Mouse (Mus musculus): ENCODE results near the gene Nexn. TPM values are rescaled to one million over a fixed set of nuclear protein-coding genes. Genes with fewer than 3 reads are reported as not detected.

The Nexn gene
- total RNA-seq, 4 experiments from 2014 or later: 6.5 to 9.8 (median 7.7) TPM

DNA sequence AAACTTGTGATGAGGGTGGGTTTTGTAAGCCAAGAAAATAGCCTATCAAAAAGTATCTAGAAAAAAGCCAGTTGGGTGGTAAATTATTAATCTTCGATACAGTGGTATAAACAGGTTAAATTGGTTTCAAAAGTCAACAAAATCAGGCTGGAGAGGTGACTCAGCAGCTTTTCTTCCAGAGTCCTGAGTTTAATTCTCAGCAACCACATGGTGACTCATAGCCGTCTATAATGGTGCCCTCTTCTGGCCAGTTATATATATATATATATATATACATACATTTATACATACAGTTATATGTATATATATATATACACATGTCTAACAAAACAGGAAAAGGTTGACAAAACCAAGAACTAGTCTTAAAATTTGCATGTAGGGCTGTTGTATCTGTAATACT, 27.3 kb downstream of the Nexn start:
- DNase-seq (ENCODE audit: low spot score in 2 of 2): no peak

DNA sequence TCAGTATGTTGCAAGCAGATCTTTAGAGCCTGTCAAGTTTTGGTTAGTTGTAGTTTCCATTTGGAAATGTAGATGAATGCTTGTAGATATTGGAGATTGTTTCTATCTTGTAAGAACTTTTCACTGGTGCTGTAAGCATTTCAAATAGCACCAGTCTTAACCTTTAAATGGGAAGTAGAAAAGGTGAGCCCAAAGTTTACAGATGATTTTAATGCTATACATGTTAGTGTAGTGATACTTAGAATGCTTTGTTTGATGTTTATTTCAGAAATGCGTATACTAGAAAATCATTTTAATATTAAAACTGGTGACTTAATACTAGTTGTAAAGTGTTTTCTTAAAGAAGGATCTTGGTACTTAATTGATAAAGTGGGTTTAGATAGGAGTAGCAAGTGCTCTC, 30.3 kb downstream of the Nexn start:
- no peak for DNase-seq (ENCODE audit: low spot score in 2 of 2)

- no peak for DNase-seq (ENCODE audit: low spot score in 2 of 2)
Observed at GRCm38 (mm10) chr3:152235238-152235637, 30.9 kb downstream of the Nexn start.

DNA sequence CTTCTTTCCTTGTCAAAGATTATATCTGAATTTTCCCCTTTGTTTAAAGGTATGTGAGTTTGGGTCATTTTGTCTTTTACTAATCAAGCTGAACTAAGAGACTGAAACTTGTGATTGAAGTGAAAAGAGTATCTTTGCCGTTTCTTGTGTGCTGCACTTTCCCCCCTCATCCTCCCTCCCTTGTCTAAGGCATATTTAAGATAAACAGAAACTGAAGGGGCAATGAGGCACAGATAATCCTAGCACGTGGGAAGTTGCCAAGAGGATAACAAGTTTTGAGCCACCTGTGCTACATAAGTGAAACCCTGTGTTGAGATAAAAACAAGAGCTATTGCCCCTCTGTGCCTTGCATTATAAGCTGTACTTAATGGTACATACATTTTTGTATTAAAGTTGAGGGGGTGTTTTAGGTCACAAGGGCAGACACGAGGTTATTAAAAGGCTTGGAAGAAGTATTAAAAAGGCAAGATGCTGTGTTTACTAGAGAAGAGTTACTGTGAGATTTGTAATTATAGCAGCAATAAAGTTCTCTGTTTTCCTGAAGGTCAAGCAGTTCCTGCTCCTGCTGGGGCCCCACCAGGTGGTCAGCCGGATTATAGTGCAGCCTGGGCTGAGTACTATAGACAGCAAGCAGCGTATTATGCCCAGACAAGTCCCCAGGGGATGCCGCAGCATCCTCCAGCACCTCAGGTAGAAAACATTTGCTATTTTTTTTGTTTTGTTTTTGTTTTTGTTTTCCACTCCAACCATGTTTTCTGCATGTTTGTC, 34.6 kb downstream of the Nexn start:
- no peak for DNase-seq (ENCODE audit: low spot score in 2 of 2)

DNA sequence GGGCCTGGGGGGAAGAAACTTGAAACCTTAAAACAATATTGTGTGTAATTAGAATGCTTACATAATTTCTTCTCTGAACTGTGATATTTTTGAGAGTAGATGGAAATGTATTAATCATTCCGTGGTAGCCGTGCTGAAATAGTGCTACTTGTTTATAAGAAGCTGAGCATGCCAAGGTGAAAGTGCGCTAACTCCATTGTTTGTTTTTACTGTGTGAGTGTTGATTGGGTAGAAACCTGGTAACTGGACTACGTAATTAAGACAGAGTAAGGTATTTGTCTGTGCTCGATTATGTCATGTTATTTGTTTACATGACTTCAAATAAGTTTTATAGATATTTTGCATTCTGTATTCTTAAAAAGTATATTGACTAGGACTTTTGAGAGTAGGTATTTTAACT, 36.9 kb downstream of the Nexn start:
- no peak for DNase-seq (ENCODE audit: low spot score in 2 of 2)

- no peak for DNase-seq (ENCODE audit: low spot score in 2 of 2)
Observed at GRCm38 (mm10) chr3:152228843-152229242, 37.3 kb downstream of the Nexn start.

- no peak for DNase-seq (ENCODE audit: low spot score in 2 of 2)
Observed at GRCm38 (mm10) chr3:152225906-152226305, 40.2 kb downstream of the Nexn start.

DNA sequence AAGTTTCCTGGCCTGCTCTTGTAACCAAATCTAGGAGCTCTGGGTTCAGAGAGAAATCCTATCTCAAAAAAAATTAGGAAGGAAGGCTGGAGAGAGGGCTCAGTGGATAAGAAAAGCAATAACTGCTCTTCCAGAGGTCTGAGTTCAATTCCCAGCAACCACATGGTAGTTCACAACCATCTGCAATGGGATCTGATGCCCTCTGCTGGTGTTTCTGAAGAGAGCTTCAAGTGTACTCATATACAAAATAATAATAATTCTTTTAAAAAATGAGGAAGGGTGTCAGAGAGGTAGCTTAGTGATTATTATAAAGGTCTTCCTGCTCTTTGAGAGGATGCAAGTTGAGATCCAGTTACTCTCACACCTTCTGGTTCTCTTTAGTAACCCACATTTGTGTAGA, 41.2 kb downstream of the Nexn start:
- DNase-seq (ENCODE audit: low spot score in 2 of 2): no peak

DNA sequence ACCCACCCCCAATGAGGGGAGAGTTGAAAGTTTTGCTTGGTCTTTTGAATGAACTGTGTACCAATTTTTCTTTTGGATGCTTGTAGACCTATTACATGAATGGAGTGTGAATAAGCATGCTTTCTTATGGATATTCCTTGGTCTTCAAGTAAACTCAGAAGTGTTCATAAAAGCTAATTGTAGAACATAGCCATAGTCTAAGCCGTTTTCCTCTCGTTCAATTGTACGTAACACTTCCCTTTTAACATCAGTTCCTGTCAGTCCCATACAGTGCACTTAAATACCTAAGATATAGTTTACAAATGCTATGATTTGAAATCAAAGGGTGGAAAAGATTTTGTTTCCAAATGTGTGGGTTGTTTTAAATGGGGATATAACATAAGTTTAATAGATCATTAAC, 52.7 kb downstream of the Nexn start:
- no peak for DNase-seq (ENCODE audit: low spot score in 2 of 2)

DNA sequence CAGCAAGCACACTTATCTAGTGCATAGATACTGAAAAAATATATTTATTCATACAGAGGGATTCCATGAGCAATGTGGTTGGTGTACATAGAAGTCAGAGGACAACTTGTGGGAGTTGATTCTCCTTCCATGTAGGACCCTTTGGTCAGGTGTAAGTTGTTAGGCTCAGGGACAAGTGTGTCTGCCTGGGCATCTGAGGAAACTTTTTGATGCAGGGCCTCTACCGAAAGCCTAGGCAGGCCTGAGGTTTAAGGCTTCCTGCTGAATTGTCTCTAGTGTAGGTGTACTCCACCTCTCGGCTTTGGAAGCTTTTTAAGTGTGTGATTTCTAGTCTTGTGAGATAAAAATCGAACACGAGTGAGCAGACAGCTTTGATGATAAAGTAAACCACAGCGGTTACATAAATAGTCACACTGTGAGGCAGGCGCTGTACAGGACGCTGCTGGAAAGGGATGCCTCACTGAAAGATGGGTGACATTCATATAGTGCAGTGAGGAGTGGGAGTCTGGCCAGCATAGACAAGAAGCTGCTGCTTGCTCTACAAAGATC, 54.3 kb downstream of the Nexn start:
- DNase-seq (ENCODE audit: low spot score in 2 of 2): no peak

DNA sequence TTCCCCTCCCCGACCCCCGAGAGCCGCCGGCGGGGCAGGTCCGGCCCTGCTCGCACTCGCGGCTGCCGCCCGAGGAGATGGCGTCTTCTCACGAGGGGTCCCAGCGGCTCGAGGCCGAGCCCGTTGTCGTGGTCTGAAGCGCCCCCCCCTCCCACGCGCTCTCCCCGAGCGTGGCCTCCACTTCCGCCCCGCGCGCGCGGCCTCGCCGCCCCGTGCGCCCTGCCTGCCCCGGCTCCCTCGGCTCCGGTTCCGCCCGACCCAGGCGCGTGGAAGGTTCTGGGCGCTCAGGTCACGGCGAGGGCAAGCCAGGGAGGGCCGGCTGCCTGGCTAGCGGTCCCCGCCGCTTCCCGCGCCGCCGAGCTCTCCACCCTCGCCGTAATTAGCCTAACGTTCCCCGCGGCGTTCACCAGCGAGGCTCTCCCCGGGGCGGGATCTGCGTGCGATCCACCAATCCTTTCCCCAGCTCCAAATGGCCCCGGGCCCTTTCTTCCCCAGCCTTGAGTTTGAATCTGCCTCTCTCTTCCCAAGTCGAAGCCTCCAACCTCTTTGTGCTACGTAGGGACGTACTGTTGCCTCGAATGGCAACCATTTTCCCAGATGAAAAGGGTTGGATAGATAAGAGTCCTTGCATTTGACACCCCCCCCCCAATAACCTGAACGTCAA, 55.3 kb downstream of the Nexn start:
- DNase-seq (ENCODE audit: low spot score in 2 of 2): peak; percentile 53 to 59

- peak; percentile 98 to 99 for DNase-seq (ENCODE audit: low spot score in 2 of 2)
Observed at GRCm38 (mm10) chr3:152209967-152210634, 56.0 kb downstream of the Nexn start, which contains the start of the genes Dnajb4 and Fubp1. TSS of gene Dnajb4 (minus strand) at chr3:152210302. TSS of gene Fubp1 (plus strand) at chr3:152210422.

DNA sequence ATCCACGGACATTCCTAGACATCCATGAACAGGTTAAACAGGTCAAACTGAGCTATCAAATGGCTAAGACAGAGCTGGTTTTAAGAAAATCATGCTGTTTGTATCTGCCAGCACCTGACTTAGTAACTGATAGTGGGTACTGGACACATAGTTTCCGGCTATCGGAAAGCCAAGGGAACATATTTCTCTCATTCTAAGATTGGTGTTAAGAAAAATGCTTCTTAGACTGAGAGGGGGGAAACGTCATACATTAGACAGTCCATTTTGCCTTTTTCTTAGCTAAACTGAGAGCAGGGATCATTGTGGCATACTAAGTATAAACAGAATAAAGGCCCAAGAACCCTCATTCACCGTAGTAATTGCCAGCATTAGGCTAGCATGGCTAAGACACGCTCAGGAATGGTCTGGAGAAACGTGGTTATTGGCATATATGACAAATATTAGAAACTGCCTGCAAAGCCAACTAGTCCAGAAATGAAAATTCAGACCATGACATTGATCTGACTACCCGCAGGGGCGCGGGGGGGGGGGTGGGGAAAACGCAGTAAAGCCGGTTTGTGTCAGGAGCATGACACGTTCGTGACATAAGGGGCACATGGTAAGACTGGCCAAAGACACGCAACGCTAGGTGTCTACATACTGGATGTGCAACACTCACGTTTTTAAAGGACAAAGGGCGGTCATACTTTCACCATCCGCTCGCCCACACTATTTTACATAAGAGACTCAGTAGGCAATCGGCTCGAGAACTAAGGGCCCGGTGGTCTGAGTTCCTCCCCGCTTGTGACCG, 56.8 kb downstream of the Nexn start:
- no peak for DNase-seq (ENCODE audit: low spot score in 2 of 2)

- no peak for DNase-seq (ENCODE audit: low spot score in 2 of 2)
Observed at GRCm38 (mm10) chr3:152208096-152208885, 57.9 kb downstream of the Nexn start.

GRCm38 (mm10) chr3:152207156-152207555, 59.0 kb downstream of the Nexn start:
- no peak for DNase-seq (ENCODE audit: low spot score in 2 of 2)

- DNase-seq (ENCODE audit: low spot score in 2 of 2): no peak
Observed at GRCm38 (mm10) chr3:152204577-152204976, 61.6 kb downstream of the Nexn start.

DNA sequence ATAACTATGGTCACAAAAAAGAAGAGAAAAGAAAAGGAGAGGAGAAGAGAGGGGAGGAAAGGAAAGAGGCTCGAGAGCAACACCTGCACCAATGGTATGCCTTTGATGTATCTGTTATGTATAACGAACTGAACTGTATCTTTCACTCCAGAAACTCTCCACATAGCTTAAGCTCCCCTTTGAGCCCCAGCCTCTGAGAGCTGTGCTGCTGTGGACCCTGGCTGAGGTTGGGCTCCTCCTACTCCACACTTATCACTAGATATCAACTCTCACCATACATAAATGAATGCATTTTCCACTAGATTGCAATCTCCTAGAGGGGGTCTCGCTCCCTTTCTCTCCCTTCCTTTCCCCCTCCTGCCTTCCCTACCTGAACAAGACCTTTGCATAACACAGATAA, 62.2 kb downstream of the Nexn start:
- no peak for DNase-seq (ENCODE audit: low spot score in 2 of 2)

GRCm38 (mm10) chr3:152203411-152203810, 62.7 kb downstream of the Nexn start:
- DNase-seq (ENCODE audit: low spot score in 2 of 2): no peak

- DNase-seq (ENCODE audit: low spot score in 2 of 2): no peak
Observed at GRCm38 (mm10) chr3:152202942-152203341, 63.2 kb downstream of the Nexn start.

GRCm38 (mm10) chr3:152201651-152202050, 64.5 kb downstream of the Nexn start:
- no peak for DNase-seq (ENCODE audit: low spot score in 2 of 2)
